Mouse (Mus musculus): ENCODE results near the gene Srrm4.

- no peak for TF ChIP-seq POLR2A (IDR thresholded peaks at IDR 0.05; ENCODE audit: low read depth, low read length)
- no peak for TF ChIP-seq CTCF (IDR thresholded peaks at IDR 0.05; ENCODE audit: extremely low read depth, insufficient read depth, insufficient read length, insufficient replicate concordance)
Measured at GRCm38 (mm10) chr5:116453401-116453851, 138.2 kb downstream of the Srrm4 start.
